Mouse (Mus musculus) hindlimb bud, embryonic 11.5 days (tissue): ENCODE measurements around the gene Gm36210.
A peak's percentile ranks its signal among the peaks of the same experiment; 100 is the strongest.

Experiments
- DNase-seq: peaks from one replicate; pipeline ENCODE4 v3.0.0-alpha.2; 2012; ENCODE audit warnings: low read depth, low spot score; ENCODE audit errors: extremely low spot score

Gm36210 gene

DNA sequence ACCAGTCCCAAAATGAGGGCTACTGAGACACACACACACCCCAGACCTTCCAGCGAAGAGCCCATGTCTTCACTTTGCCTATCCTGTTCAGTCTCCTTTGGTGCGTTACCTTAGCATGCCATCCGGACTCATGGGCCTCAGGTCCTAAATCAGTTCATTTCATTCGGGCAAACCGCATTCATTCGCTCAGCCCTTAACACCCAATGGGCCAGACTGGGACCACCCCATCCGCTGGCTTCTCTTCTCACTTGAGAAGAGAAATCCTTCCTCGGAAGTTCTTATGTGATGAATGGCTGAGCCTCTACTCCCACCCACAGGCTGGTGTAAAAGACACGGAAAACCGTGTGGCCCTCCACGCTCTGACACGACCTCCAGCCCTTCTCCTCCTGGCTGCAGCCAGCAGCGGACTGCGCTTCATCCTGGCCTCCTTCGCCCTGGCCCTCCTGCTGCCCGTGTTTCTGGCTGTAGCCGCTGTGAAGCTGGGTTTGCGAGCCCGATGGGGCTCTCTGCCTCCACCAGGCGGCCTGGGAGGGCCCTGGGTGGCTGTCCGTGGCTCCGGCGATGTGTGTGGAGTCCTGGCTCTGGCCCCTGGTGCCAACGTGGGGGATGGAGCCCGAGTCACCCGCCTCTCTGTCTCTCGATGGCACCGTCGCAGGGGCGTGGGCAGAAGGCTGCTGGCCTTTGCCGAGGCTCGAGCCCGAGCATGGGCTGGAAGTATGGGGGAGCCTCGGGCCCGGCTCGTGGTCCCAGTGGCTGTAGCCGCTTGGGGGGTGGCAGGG is 17.5 kb upstream of the Gm36210 start:
- no peak for DNase-seq

DNA sequence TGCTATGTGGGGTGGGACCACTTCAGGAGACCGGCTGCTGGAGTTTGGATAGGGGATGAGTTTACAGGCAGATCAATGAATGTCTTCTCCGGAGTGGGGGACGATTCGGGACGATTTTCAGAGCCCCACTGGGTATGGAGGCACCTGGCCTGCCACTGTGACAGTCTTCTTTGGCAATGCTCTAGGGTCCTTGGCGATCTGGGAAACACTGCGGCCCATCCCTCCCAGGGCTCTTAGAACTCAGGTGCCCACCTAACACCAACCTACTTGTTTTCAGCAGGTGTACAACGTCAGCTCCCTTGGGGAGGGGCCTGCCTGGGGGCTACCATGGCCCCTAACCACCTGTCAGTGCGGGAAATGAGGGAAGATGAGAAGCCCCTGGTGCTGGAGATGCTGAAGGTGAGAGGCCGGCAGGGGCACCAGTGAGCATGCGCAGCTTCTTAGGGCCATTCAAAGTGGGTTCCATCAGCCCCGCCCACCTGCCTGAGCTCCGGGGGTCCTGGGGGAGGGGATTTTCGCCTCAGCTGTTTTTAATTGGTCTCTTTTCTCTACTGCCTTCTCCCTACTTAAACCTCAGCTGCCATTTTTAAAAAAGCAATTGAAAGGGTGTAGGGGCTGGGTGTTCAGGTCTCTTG is 16.7 kb upstream of the Gm36210 start:
- no peak for DNase-seq

DNA sequence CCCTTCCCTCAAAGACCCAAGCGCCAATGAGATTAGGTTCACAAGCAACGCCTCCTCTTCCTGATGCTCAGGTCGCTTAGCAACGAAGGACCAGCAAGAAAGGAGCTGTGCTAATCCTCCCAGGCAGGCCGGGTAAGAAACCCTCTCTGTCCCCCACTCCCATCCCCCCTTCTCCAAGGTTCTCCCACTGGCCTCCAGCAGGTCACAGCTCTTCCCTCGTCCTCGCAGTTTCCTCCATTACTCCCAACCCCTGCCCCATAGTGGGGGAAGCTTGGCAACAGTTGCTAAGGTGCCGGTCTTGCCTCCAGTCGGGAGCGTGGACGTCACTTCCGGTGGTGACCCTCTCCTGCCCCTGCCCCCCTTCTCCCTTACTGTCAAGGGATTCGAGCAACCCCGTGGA is 16.2 kb upstream of the Gm36210 start:
- DNase-seq, result no peak

DNA sequence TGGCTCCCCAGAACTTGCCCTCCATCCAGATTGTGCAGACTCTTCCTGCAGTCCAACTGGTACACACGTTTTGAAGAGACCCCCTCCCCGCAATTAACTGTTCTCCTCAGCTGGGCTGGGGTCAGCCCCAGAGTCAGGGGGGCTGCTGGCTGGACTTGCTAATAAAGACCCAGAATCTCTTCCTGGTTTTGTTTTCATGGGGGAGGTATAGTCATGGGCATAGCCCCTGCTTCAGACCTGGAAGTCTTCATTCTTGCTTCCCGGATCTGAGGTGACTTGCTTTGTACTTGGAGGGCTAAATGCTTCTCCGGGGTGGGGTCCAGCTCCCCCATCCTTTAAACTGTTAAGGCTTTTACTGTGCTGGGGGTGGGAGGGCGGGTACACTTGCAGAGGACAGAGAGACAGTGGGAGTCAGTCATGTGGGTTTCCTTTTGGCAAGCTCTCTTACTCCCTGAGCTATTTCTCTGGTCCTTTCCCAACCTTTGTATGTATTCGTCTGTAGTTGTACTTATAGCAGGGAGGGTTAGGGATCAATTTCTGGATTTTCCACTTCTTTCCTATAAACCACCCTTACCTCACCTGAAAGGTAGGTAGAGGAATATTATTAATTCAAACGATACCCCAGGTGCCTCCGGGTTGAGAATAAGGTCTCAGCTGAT is 15.6 kb upstream of the Gm36210 start, which contains the start of gene Nat14:
Gene Nat14 (plus strand): TSS at position 205 of the 659 bp plus-strand sequence.
- DNase-seq, result no peak

DNA sequence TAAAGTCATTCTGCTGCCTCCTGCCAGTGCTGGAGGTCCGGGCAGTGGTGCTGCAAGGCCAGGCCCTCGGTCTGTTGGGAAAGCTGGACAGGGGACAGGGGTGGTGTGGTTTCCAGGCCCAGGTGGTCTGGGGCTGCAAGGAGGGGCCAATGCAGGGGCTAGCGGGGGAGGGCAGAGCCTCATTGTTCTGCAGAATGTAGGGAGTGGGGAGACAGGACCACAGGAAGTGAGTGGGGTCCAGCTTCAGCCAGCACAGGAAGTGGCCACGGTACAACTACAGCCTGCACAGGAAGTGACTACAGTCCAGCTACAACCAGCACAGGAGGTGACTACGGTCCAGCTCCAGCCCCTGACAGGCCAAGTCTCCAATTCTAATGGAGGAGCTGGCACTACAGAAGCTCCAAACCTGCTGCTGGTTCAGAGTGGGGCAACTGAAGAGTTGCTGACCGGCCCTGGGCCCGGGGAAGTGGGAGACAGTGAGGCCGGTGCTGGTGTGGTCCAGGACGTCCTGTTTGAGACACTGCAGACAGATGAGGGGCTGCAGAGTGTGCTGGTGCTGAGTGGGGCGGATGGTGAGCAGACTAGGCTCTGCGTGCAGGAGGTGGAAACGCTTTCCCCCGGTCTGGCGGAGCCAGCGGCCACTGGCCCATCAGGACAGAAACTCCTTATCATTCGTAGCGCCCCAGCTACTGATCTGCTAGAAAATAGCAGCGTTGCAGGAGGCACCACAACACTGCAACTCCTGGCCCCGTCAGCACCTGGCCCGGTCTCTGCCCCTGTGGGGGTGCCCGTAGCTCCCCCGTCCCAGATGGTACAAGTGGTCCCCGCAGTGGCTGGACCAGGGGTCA is 14.9 kb upstream of the Gm36210 start:
- no peak for DNase-seq

DNA sequence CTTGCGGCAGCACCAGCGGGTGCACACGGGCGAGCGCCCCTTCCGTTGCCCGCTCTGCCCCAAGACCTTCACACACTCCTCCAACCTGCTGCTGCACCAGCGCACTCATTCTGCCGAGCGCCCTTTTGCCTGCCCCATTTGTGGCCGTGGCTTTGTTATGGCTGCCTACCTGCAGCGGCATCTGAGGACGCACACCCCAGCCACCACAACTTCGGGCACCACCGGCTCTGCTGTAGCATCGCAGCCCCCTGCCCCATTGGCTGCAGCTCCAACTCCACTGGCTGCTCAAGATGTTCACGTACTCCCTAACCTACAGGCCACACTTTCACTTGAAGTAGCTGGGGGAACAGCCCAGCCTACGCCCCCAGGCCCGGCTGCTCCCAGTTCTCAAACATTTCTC is 14.2 kb upstream of the Gm36210 start:
- DNase-seq, result no peak

DNA sequence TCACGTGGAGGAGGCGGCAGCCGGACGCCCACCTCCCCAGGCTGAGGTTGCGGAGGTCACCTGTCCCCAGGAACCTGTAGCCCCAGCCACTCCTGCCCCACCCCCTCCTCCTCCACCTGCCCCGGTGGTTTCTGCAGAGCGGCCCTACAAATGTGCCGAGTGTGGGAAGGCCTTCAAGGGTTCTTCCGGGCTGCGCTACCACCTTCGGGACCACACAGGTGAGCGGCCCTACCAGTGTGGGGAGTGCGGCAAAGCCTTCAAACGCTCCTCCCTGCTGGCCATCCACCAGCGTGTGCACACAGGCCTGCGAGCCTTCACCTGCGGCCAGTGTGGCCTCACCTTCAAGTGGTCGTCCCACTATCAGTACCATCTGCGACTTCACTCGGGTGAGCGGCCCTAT is 13.7 kb upstream of the Gm36210 start:
- DNase-seq, result no peak

DNA sequence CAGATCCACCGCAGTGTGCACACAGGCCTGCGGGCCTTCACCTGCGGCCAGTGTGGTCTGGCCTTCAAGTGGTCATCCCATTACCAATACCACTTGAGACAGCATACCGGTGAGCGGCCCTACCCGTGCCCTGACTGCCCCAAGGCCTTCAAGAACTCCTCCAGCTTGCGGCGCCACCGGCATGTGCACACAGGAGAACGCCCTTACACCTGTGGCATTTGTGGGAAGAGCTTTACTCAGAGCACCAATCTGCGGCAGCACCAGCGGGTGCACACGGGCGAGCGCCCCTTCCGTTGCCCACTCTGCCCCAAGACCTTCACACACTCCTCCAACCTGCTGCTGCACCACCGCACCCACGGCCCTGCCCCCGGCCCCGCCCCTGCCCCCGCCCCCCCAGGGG is 12.8 kb upstream of the Gm36210 start:
- DNase-seq, result no peak

DNA sequence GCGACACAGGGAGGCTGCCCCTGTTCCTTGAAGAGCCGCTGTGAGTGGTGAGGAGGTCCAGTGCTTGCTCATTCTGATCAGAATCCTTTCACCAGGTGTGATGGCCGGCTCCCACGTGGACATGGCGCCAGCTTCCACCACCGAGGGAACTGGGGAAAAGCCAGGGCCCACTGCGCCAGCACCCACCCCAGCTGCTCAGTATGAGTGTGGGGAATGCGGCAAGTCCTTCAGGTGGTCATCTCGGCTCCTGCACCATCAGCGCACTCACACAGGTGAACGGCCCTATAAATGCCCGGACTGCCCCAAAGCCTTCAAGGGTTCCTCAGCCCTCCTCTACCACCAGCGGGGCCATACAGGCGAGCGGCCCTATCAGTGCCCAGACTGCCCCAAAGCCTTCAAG is 12.4 kb upstream of the Gm36210 start:
- no peak for DNase-seq

DNA sequence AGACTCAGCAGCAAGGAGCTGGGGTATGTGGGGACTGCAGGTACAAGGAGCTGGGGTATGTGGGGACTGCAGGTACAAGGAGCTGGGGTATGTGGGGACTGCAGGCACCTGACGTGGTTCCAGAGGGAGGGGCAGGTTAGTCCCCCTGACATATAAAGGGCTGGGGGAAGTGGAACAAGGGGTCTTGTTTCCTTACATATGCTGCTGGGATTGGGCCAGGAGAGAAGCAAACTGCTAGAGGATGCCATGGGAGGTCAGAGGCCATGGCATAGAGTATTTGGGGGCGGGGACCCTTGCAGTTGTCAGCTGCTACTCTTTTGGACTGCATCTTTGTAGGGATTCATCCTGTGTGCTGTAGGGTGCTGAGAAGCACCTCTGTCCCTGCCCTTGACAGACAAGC is 11.2 kb upstream of the Gm36210 start:
- no peak for DNase-seq

DNA sequence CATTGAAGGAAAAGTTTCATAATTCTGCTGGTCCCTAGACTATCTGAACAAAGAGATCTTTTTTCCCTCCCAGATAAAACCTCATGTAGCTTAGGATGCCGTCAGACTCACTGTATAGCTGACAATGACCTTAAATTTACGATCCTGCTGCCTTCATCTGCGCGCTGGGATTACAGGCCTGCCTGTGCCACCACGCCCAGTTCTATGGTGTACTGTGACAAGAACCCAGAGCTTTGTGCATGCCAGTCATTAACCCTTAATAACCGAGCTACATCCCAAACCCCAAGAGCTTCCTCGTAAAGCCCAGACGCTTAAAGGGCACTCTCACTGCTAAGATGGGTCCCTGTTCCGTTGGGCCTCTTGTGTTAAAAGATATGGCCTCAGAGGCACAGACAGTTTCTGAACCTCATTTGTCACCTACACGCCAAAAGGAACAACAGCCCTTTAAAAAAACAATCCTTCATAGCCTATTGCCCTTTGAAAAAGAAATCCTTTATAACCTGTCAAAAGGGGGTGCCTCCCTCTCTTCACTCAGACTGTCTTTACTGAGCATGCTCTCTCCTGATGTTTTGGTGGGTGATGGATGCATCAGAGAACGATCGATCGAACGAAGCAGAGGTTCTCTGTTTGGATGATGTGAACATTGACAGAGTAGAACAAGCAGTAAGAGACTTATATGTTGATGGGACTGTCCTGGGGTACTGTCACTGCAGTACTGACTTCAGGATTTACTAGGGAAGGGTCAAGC is 9.5 kb upstream of the Gm36210 start:
- DNase-seq, result no peak

DNA sequence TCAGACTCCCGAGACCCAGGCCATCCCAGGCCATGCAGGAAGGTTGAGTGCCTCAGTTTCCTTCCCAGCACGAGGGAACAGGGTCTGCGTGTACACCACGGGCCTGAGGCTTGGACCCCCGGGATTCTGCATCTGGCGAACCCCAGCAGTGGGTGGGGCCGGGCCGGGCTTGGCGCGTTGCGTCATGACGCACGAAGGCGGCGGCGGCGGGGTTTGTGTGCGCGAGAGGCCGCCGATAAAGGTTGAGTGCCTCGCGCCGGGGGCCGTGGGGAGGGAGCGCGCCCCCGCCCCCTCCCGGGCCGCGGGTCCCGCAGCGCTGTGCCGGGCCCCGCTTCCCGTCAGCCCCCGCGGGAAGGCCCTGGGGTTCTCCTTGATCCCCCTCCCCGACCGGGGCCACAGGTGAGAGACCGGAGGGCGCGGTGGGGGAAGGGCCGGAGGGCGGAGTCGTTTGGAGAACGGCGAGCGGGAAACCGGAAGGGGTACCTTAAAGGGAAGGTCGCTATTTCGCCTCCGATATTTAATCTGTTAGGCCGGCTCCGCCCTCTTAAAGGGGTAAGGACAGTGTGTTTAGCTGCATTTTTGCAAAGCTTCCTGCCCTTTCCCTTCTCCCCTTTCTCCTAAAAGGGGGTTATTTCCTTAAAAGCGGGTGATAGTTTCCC is 8.8 kb upstream of the Gm36210 start, which contains the start of gene Zfp628:
Gene Zfp628 (plus strand): TSS at position 211 of the 659 bp plus-strand sequence.
- DNase-seq, result peak; percentile 97

DNA sequence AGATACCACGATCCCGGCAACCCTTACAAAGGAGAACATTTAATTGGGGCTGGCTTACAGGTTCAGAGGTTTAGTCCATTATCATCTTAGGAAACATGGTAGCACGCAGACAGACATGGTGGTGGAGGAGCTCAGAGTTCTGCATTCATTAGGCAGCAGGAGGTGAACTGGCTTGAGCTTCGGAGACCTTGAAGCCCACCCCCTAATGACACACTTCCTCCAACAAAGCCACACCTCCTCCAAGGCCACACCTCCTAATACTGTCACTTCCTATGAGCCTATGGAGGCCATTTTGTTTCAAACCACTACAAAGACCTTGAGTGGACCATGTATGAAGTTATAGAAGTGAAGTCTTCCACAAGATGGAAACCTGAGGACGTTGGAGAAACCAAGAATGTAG is 5.9 kb upstream of the Gm36210 start:
- DNase-seq, result no peak

DNA sequence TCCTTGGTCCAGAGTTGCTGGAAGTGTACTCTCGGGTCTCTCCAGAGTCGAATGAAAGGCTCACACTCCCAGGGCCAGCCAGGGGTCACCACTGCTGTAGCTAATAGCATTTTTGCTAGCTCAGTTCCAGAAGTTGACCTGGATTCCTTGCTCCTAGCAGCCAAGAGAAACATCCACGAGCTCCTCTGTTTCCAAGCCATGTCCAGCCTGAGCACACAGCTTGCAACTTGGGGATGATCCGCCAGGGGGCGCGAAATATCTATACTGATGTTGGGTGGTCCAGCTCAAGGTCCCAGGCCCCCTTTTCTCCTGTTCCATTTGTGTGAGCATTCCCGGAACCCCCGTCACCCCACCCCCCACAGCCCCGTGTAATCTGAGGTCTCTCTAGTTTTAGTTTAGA is 5.2 kb upstream of the Gm36210 start:
- DNase-seq, result no peak

DNA sequence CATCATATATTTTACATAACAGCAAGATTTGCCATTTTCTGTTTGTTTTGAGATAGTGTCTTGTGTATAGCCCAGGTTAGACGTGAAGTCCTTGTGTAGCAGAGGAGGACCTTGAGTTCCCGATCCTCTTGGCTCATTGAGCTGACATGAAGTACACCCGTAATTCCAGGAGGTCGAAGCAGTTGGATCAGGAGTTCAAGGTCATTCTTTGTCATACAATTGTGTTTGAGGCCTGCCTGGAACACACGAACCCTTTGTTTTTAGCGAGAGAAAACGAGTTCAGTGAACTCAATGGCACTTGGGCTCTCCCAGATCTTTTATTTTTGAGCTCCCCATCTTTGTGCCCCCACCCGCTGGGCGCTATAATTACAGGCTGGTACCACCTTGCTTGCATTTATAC is 3.9 kb downstream of the Gm36210 start:
- DNase-seq, result no peak

DNA sequence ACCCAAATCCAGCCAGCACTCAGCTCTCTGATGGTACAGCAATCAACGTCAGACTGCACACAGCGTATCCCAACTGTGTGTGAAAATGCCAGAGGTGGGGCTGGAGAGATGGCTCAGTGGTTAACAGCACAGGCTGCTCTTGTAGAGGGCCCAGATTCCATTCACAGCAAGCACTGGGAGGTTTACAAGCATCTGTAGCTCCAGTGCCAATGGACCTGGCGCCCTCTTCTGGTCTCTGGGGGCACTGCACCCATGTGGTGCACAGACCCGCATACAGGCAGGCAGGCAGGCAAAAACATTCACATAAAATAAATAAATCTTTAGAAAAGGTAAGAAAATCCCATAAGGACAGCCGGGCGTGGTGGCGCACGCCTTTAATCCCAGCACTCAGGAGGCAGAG is 5.1 kb downstream of the Gm36210 start:
- DNase-seq, result no peak

DNA sequence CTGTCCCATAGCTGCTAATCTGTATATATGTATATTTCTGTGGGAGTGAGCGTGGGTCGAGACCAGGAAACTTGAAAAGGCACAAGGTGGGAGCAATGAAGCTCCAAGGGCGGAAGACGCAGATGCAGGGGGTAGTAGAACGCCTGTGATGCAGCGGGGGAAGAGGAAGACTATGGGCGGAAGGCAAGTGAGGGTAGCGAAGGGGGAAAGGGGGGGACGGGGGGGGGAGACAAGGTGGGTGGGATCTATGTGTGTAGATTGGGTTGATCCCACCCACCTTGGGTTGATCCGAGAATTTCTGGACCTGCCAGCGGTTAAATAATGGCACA is 5.8 kb downstream of the Gm36210 start:
- no peak for DNase-seq

DNA sequence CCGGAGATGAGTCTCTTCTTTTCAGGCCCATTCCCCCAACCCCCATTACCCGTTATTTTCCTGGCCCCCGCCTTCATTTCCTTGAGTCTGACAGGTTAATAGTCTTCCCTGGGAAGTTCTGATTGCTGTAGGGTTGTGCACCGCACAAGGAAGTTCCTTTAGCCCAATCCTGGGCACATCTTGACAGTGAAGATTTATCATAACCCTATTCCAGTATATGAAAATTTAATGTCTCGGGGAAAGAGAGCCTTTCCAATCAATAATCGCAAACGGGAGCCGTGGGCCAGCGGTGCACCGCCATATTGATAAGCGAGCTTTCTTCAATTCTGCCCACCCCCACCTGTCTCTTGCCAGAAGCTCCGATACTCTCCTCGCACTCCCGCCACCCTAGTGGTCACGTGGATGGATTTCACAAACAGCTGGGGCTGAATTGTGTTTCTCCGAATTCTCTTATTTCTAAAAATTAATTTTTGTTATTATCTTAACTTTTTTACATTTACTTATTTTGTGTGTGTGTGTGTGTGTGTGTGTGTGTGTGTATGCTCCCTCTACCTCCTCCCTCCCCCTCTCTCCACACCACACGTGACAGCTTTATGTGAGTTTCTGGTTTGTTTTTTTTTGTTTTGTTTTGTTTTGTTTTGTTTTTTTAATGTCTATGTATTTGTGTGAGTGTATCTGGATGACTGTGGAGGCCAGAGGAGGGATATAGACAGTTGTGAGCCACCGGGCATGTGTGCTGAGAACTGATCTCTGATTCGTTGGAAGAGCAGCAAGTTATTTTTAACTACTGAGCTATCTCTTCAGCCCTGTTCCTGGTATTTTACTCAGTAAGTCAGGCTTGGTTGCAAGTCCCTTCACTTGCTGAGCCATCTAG is 6.4 kb downstream of the Gm36210 start:
- DNase-seq, result no peak
